Mouse (Mus musculus): Measurements from ENCODE around the gene Rangrf. TPM values are rescaled to one million over a fixed set of nuclear protein-coding genes. Genes with fewer than 3 reads are reported as not detected.
A peak's percentile ranks its signal among the peaks of the same experiment; 100 is the strongest.

The Rangrf gene
- polyA plus RNA-seq, 1 experiment from 2014 or later, result 84.4 TPM

- Histone ChIP-seq H3K4me3 (ENCODE audit: low read depth, low read length) (peak overlapping the region; percentile 25), H3K27ac (replicated peaks; ENCODE audit: low read depth, low read length) (no peak overlapping the region), H3K9ac (ENCODE audit: low read length) (peak overlapping the region; percentile 27; the same call in 1 of the 2 replicates), H3K9me3 (ENCODE audit: control insufficient read depth, low read length) (no peaks in the 10 kb centered on the region), H3K4me1 (ENCODE audit: control insufficient read depth, insufficient read depth, low read length) (0 out of 2 replicates have a peak, but pooled peaks cover 7% of the 10 kb centered on the region), H3K4me2 (ENCODE audit: low read depth, severe bottlenecking) (peak overlapping the region; percentile 58; the same call in 1 of the 2 replicates), H3K27me3 (ENCODE audit: control insufficient read depth, insufficient read depth, low read length) (peaks cover 38% of the 10 kb centered on the region), H3K36me3 (ENCODE audit: control insufficient read depth, insufficient read depth, low read length) (no peaks in the 10 kb centered on the region)
- DNase-seq (ENCODE audit: low spot score), result peak; percentile 33
- WGBS, result 6% methylated on average over 13 of the region's 13 CpGs
- ATAC-seq (ENCODE audit: insufficient number of reproducible peaks, low FRiP score, low TSS enrichment, low read depth), result no peak
Measured at GRCm38 (mm10) chr11:68953903-68954302, 21.1 kb downstream of the Rangrf start.

GRCm38 (mm10) chr11:68947542-68947993 is 27.4 kb downstream of the Rangrf start:
- Histone ChIP-seq H3K27me3 (ENCODE audit: control insufficient read depth, insufficient read depth, low read length) (peaks cover 13% of the 10 kb centered on the region), H3K9ac (ENCODE audit: low read length) (no peak overlapping the region), H3K4me1 (ENCODE audit: control insufficient read depth, insufficient read depth, low read length) (no peaks in the 10 kb centered on the region), H3K36me3 (ENCODE audit: control insufficient read depth, insufficient read depth, low read length) (no peaks in the 10 kb centered on the region), H3K27ac (replicated peaks; ENCODE audit: low read depth, low read length) (no peak overlapping the region), H3K9me3 (ENCODE audit: control insufficient read depth, low read length) (no peaks in the 10 kb centered on the region; the same call in 1 of the 2 replicates), H3K4me2 (ENCODE audit: low read depth, severe bottlenecking) (no peak overlapping the region), H3K4me3 (ENCODE audit: low read depth, low read length) (no peak overlapping the region)
- DNase-seq (ENCODE audit: low spot score) (peak; percentile 32), ATAC-seq (ENCODE audit: insufficient number of reproducible peaks, low FRiP score, low TSS enrichment, low read depth) (no peak)
- 4% methylated on average over 12 of the region's 12 CpGs for WGBS

GRCm38 (mm10) chr11:68946806-68947440 is 28.1 kb downstream of the Rangrf start:
- DNase-seq (ENCODE audit: low spot score) (no peak), ATAC-seq (ENCODE audit: insufficient number of reproducible peaks, low FRiP score, low TSS enrichment, low read depth) (no peak)
- no peak overlapping the region for H3K27ac ChIP-seq (replicated peaks; ENCODE audit: low read depth, low read length)
- no peak overlapping the region for H3K4me2 ChIP-seq (ENCODE audit: low read depth, severe bottlenecking)
- peaks cover 12% of the 10 kb centered on the region for H3K27me3 ChIP-seq (ENCODE audit: control insufficient read depth, insufficient read depth, low read length)
- no peaks in the 10 kb centered on the region for H3K4me1 ChIP-seq (ENCODE audit: control insufficient read depth, insufficient read depth, low read length)
- WGBS, result 8% methylated on average over 16 of the region's 16 CpGs
- H3K9ac ChIP-seq (ENCODE audit: low read length), result no peak overlapping the region
- H3K4me3 ChIP-seq (ENCODE audit: low read depth, low read length), result no peak overlapping the region
- H3K36me3 ChIP-seq (ENCODE audit: control insufficient read depth, insufficient read depth, low read length), result no peaks in the 10 kb centered on the region
- no peaks in the 10 kb centered on the region; the same call in 1 of the 2 replicates for H3K9me3 ChIP-seq (ENCODE audit: control insufficient read depth, low read length)

- Histone ChIP-seq H3K9ac (ENCODE audit: low read length) (no peak overlapping the region), H3K27ac (replicated peaks; ENCODE audit: low read depth, low read length) (no peak overlapping the region), H3K9me3 (ENCODE audit: control insufficient read depth, low read length) (no peaks in the 10 kb centered on the region; the same call in 1 of the 2 replicates), H3K4me1 (ENCODE audit: control insufficient read depth, insufficient read depth, low read length) (no peaks in the 10 kb centered on the region), H3K4me2 (ENCODE audit: low read depth, severe bottlenecking) (no peak overlapping the region), H3K36me3 (ENCODE audit: control insufficient read depth, insufficient read depth, low read length) (no peaks in the 10 kb centered on the region), H3K27me3 (ENCODE audit: control insufficient read depth, insufficient read depth, low read length) (peaks cover 5% of the 10 kb centered on the region; the same call in 1 of the 2 replicates), H3K4me3 (ENCODE audit: low read depth, low read length) (no peak overlapping the region)
- WGBS, result 88% methylated on average over 4 of the region's 4 CpGs
- DNase-seq (ENCODE audit: low spot score) (no peak), ATAC-seq (ENCODE audit: insufficient number of reproducible peaks, low FRiP score, low TSS enrichment, low read depth) (no peak)
Measured at GRCm38 (mm10) chr11:68946001-68946400, 29.0 kb downstream of the Rangrf start.

DNA sequence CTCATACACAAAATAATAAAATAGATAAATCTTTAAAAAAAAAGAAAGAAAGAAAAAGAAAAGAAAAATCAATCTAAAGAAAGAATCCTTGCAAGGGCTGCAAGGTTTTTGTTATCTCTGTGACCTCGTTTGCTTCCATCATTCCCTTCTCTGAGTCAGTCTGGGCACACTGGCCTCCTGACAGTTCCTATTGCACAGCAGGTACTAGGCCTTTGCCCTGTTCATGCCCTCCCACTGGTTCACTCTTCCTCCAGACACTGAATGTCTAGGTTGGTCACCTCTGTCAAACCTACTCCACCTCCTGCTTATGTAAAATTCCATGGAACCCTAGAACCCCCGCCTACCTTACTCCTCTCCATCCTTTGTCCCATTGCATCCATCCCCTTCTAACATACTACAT is 29.7 kb downstream of the Rangrf start:
- WGBS, result 92% methylated on average over 2 of the region's 2 CpGs
- Histone ChIP-seq H3K4me1 (ENCODE audit: control insufficient read depth, insufficient read depth, low read length) (0 out of 2 replicates have a peak, but pooled peaks cover under 1% of the 10 kb centered on the region), H3K36me3 (ENCODE audit: control insufficient read depth, insufficient read depth, low read length) (no peaks in the 10 kb centered on the region), H3K9me3 (ENCODE audit: control insufficient read depth, low read length) (no peaks in the 10 kb centered on the region; the same call in 1 of the 2 replicates), H3K4me2 (ENCODE audit: low read depth, severe bottlenecking) (no peak overlapping the region), H3K4me3 (ENCODE audit: low read depth, low read length) (no peak overlapping the region), H3K27me3 (ENCODE audit: control insufficient read depth, insufficient read depth, low read length) (peaks cover 4% of the 10 kb centered on the region; the same call in 1 of the 2 replicates), H3K27ac (replicated peaks; ENCODE audit: low read depth, low read length) (no peak overlapping the region), H3K9ac (ENCODE audit: low read length) (no peak overlapping the region)
- ATAC-seq (ENCODE audit: insufficient number of reproducible peaks, low FRiP score, low TSS enrichment, low read depth) (no peak), DNase-seq (ENCODE audit: low spot score) (no peak)

DNA sequence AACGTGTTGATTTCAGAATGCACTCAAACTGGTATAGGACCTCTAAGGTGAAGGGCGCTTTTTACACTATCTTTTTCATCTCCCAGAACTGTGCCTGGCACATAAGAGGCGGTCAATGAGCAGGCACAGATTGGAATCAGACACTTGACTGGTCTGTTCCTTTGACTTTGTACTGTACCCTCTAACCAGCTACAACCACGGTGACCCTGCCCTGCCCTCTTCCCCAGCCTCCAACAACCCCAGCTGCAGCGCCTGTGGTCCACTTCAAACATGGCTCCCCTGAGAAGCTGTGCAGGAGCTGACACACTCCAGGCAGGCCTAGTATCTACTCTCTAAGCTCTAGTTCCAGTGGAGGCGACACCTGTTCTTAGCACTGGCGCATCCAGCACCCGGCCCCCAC is 32.3 kb downstream of the Rangrf start:
- 89% methylated on average over 8 of the region's 8 CpGs for WGBS

GRCm38 (mm10) chr11:68940516-68940915 is 34.5 kb downstream of the Rangrf start:
- 70% methylated on average over 4 of the region's 4 CpGs for WGBS

More for the DNA sequence above, 32.3 kb downstream of the Rangrf start:
- no peak overlapping the region for H3K27ac ChIP-seq (replicated peaks; ENCODE audit: low read depth, low read length)
- no peak overlapping the region for H3K9ac ChIP-seq (ENCODE audit: low read length)
- no peaks in the 10 kb centered on the region; the same call in 1 of the 2 replicates for H3K9me3 ChIP-seq (ENCODE audit: control insufficient read depth, low read length)
- 0 out of 2 replicates have a peak, but pooled peaks cover 2% of the 10 kb centered on the region for H3K4me1 ChIP-seq (ENCODE audit: control insufficient read depth, insufficient read depth, low read length)
- H3K4me3 ChIP-seq (ENCODE audit: low read depth, low read length), result no peak overlapping the region
- peaks cover 4% of the 10 kb centered on the region; the same call in 1 of the 2 replicates for H3K27me3 ChIP-seq (ENCODE audit: control insufficient read depth, insufficient read depth, low read length)
- H3K4me2 ChIP-seq (ENCODE audit: low read depth, severe bottlenecking), result no peak overlapping the region
- DNase-seq (ENCODE audit: low spot score) (no peak), ATAC-seq (ENCODE audit: insufficient number of reproducible peaks, low FRiP score, low TSS enrichment, low read depth) (no peak)
- no peaks in the 10 kb centered on the region for H3K36me3 ChIP-seq (ENCODE audit: control insufficient read depth, insufficient read depth, low read length)

DNA sequence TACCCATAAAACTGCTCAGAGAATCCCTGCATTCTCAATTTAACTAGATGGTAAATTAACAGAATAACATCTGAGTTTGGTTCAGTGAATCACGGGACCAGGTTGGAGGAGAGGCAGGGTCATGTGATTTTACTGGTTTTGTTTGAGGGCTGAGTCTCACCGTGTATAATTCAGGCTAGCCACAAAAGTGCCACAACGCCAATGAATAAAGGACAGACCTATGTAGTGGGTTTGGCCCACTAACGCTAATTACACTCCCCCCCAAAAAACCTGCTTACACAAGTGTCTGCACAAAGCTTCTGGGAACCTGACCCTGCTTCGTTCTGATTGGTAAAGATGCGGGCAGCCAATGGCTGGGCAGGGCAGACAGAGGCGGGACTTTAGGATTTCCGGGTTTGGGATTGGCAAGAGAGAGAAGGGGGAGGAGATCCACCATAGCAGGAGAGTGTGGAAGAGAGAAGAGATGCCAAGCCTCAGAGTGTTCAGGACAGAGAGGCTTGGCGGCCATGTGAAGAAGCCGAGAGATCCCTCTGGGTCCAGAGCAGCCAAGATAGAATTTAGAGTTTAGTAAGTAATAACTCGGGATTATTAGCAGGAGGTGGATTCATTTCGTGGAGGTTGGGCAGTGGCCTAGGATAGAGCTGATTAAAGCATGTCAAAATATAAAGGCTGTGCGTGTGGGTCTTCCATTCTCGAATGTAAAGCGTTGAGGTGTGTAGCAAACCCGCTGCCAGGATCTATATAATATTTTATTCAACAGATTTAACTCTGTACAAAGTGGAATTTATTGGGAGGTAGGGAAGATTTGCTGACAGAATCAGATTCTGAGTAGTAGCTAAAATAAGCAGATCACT is 35.3 kb downstream of the Rangrf start:
- no peak overlapping the region for H3K27ac ChIP-seq (replicated peaks; ENCODE audit: low read depth, low read length)
- H3K4me2 ChIP-seq (ENCODE audit: low read depth, severe bottlenecking), result peak overlapping the region; percentile 52
- H3K36me3 ChIP-seq (ENCODE audit: control insufficient read depth, insufficient read depth, low read length), result no peaks in the 10 kb centered on the region
- 0 out of 2 replicates have a peak, but pooled peaks cover 2% of the 10 kb centered on the region for H3K4me1 ChIP-seq (ENCODE audit: control insufficient read depth, insufficient read depth, low read length)
- peak overlapping the region; percentile 49 for H3K9ac ChIP-seq (ENCODE audit: low read length)
- peak; percentile 88 for DNase-seq (ENCODE audit: low spot score)
- peak; percentile 98 for ATAC-seq (ENCODE audit: insufficient number of reproducible peaks, low FRiP score, low TSS enrichment, low read depth)
- H3K27me3 ChIP-seq (ENCODE audit: control insufficient read depth, insufficient read depth, low read length), result no peaks in the 10 kb centered on the region
- WGBS, result 4% methylated on average over 16 of the region's 16 CpGs
- no peaks in the 10 kb centered on the region; the same call in 1 of the 2 replicates for H3K9me3 ChIP-seq (ENCODE audit: control insufficient read depth, low read length)
- H3K4me3 ChIP-seq (ENCODE audit: low read depth, low read length), result peak overlapping the region; percentile 29

More at GRCm38 (mm10) chr11:68940516-68940915, 34.5 kb downstream of the Rangrf start:
- ATAC-seq (ENCODE audit: insufficient number of reproducible peaks, low FRiP score, low TSS enrichment, low read depth), result no peak
- Histone ChIP-seq H3K4me2 (ENCODE audit: low read depth, severe bottlenecking) (peak overlapping the region; percentile 52), H3K27ac (replicated peaks; ENCODE audit: low read depth, low read length) (no peak overlapping the region), H3K36me3 (ENCODE audit: control insufficient read depth, insufficient read depth, low read length) (no peaks in the 10 kb centered on the region), H3K9me3 (ENCODE audit: control insufficient read depth, low read length) (no peaks in the 10 kb centered on the region; the same call in 1 of the 2 replicates), H3K27me3 (ENCODE audit: control insufficient read depth, insufficient read depth, low read length) (no peaks in the 10 kb centered on the region), H3K9ac (ENCODE audit: low read length) (no peak overlapping the region; the same call in 1 of the 2 replicates), H3K4me3 (ENCODE audit: low read depth, low read length) (peak overlapping the region; percentile 29), H3K4me1 (ENCODE audit: control insufficient read depth, insufficient read depth, low read length) (0 out of 2 replicates have a peak, but pooled peaks cover 2% of the 10 kb centered on the region)
- no peak for DNase-seq (ENCODE audit: low spot score)

All from limb, embryonic 11.5 days (tissue).